Mouse (Mus musculus): ENCODE results near the gene Eef1g. TPM values are rescaled to one million over a fixed set of nuclear protein-coding genes. Genes with fewer than 3 reads are reported as not detected.
A peak's percentile ranks its signal among the peaks of the same experiment; 100 is the strongest.
"Not testable (repeated sequence)": the region's sequence is repeated elsewhere in the genome, so short reads cannot be mapped to it uniquely, and the experiment has no call there.

Eef1g gene
- total RNA-seq, 4 experiments from 2014 or later: 224 to 271 (median 243) TPM

DNA sequence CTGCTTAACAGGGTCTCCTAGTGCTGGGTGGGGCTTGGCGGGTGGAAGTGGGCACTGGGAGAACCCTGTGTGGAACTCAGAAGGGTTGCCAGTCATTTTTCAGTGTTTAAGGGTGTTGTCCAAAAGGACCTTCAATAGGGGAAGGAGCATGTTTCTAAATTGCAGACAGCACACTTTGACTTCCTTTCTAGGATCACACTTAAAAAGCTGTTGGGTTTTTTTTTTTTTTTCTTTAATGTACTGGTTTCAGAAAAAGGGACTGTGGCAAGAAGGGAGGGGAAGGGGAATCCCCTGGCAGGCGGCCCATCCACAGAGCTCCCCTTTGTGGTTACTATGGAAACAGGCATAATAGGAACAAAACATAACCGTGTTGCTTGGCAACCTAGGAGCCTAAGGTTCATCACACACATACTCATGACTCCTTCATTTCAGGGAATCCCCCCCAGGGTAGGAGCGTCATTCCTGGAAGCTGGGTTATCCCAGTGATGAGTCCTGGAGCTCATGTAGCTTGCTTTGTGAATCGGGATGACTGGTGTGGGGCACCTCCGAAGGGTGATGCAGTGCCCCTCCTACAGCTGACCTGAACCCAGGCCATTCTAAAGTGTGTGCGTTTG is 17.5 kb downstream of the Eef1g start:
- DNase-seq (ENCODE audit: low spot score in 2 of 2): no peak

- no peak for DNase-seq (ENCODE audit: low spot score in 2 of 2)
These were observed 19.1 kb downstream of the Eef1g start for GRCm38 (mm10) chr19:8985891-8986290.

GRCm38 (mm10) chr19:8987816-8988215 is 21.0 kb downstream of the Eef1g start:
- DNase-seq (ENCODE audit: low spot score in 2 of 2): no peak

DNA sequence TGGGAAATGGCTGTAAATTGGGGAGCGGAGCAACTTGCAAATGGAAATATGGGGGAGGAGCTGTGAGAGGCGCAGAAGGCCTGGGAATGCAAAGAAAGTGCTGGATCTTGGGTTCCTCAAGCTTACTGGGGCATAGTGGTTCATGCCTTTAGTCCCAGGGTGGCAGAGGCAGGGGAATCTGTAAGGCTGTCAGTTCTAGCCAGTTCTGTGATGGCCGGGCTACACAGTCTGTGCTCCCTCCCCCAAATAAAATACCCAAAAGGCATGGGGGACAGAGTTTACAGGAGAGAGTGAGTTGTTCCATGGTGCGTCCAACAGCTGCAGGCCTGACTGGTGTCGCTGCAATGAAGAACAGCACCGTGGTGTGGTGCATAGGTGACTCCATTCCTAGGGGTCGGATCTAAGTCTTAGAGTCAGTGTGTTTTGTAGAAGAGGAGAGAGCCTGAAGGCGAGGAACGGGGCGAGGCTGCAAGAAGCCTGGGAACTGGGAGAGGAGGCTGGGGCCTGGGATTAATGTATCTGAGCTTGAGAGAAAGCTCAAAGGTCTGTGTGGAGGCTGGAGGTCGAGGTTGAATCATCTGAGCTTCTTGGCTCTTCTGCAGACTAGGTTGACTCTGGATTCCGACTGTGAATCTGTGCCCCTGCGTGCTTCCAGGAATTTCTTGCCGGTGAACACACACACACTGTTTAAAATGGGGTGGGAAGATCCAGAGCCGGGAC is 21.7 kb downstream of the Eef1g start:
- no peak for DNase-seq (ENCODE audit: low spot score in 2 of 2)

GRCm38 (mm10) chr19:8989066-8989566 is 22.3 kb downstream of the Eef1g start, which contains the start of gene Ahnak:
Gene Ahnak (plus strand): TSS chr19:8989284.
- DNase-seq (ENCODE audit: low spot score in 2 of 2): no peak

GRCm38 (mm10) chr19:8989567-8990431 is 23.0 kb downstream of the Eef1g start:
- DNase-seq (ENCODE audit: low spot score in 2 of 2): no peak

- no peak for DNase-seq (ENCODE audit: low spot score in 2 of 2)
These were observed 23.7 kb downstream of the Eef1g start for GRCm38 (mm10) chr19:8990432-8991102.

GRCm38 (mm10) chr19:8991245-8991870 is 24.5 kb downstream of the Eef1g start:
- DNase-seq (ENCODE audit: low spot score in 2 of 2): no peak

- no peak for DNase-seq (ENCODE audit: low spot score in 2 of 2)
These were observed 25.3 kb downstream of the Eef1g start for GRCm38 (mm10) chr19:8991871-8992735.

DNA sequence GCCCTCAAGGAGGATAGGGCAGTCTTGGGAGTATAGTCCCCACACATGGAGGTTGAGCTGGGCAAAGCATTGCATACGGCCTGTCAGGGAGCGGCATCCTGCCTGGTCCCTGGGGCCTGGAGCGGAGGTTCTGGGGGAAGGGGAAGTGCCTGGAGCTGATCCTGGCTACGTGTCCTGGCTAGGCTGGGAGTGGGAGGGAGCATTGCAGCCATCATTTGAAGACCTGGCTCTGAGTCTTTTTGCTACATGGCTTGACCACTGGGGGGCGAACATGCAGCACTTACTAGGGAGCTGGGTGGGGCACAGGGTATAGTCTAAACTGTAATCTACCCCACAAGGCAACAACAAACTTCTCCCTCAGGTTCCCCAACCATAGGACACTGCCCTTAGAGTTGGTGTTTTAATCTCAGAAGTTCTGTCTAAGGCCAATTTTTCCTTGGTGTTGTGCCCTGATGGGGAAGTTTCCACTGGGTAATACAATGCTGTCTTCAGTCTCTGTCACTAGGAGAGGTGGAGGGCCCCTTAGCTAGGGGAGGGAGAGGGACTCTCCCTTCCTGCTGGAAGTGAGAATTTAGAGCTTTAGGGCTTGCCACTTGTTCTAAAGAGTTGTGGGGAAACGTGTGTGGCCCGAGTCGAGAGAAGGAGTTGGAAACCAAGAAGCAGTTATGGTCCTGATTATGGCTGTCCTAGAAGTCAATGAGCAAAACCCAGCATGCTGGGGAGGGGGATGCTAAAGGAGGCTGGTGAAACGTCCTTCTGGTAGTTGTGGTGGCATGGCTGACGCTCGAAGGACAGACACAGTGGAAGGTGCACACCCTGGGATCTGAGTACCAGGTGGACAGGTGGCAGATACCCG is 26.2 kb downstream of the Eef1g start:
- no peak for DNase-seq (ENCODE audit: low spot score in 2 of 2)

GRCm38 (mm10) chr19:8993625-8993912 is 26.7 kb downstream of the Eef1g start:
- no peak for DNase-seq (ENCODE audit: low spot score in 2 of 2)

GRCm38 (mm10) chr19:8994813-8995607 is 28.2 kb downstream of the Eef1g start:
- DNase-seq (ENCODE audit: low spot score in 2 of 2): no peak

DNA sequence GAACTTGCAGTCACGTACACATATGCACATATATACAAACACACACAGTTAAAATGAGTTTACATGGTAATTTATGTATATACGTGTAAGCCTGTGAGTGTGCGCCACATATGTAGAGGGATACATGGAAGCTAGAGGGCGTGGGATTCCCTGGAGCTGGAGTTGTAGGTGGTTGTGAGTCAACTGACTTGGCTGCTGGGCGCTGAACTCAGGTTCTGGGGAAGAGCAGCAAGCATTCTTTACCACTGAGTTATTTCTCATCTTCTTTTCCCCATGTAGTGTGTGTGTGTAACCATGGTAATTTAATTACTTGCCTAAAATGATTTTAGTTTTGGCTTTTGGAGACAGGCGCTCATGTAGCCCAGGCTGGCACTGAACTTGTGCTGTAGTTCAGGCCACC is 29.8 kb downstream of the Eef1g start:
- no peak for DNase-seq (ENCODE audit: low spot score in 2 of 2)

DNA sequence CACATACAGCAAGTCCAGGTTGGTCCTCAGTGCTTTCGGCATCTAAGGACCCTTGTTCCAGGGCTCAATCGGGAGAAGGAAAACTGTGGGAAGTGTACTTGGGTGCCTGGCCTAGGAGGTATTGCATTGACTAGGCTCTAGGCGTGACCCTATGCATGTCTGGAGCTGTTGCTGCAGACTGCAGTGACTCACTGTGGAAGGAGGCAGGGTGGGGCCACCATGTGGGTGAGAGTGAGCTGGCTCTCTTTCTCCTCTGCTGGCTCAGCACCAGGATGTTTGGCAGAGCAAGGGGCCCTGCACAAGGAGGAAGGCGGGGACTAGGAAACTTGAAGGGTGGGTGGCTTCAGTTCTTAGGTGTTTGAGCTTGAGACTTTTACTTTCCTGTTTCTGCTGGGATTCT is 30.7 kb downstream of the Eef1g start:
- peak in 1 of 2 experiments; percentile 82 for DNase-seq (ENCODE audit: low spot score in 2 of 2)

- DNase-seq (ENCODE audit: low spot score in 2 of 2): no peak
These were observed 31.7 kb downstream of the Eef1g start for GRCm38 (mm10) chr19:8998546-8998945.

- no peak for DNase-seq (ENCODE audit: low spot score in 2 of 2)
These were observed 32.4 kb downstream of the Eef1g start for GRCm38 (mm10) chr19:8999223-8999622.

DNA sequence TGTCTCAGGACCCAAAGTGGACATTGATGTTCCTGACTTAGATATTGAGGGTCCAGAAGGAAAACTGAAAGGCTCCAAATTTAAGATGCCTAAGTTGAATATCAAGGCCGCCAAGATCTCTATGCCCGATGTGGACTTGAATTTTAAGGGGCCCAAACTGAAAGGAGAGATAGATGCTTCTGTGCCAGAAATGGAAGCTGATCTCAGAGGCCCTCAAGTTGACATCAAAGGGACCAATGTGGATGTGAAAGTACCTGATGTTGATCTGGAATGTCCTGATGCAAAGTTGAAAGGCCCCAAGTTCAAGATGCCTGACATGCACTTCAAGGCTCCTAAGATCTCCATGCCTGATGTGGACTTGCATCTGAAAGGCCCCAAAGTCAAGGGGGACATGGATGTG is 40.1 kb downstream of the Eef1g start:
- not testable (repeated sequence) for DNase-seq (ENCODE audit: low spot score in 2 of 2)

DNA sequence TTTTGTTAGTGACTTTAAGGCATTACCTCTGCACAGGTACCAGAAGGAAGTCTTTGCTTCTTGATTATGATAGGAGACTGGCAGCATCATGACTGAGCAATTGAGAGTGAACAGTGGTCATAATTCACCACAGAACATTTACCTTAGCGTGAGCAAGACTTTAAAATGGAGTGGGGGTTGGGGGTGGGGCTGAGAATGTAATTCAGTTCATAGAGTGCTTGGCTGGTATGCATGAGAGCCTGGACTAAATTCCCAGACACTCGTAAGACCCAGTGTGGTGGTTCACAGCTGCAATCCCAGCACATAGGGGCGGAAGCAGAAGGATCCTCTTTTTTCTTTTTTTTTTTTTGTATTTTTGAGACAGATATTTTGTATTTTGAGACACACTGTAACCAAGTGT is 52.5 kb downstream of the Eef1g start:
- DNase-seq (ENCODE audit: low spot score in 2 of 2): no peak
